Mouse (Mus musculus) adrenal gland, adult 18-20 months (tissue): Measurements from ENCODE around the gene Slc46a2. TPM values are rescaled to one million over a fixed set of nuclear protein-coding genes. Genes with fewer than 3 reads are reported as not detected.

Experiments
- DNase-seq, 2 experiments: peaks; one replicate each; pipeline ENCODE4 v3.0.0; 2021 to 2022; ENCODE audit warnings: low spot score in 2 of 2
- long read RNA-seq, 2 experiments: library from polyadenylated mRNA; stranded (forward); transcript quantifications; one replicate each; pipeline ENCODE4 v2.0.0; 2021
- total RNA-seq, 2 experiments: library from RNA; stranded (reverse); gene quantifications; 1 replicate in 1 of 2; 2 replicates in 1 of 2; pipeline ENCODE4 v1.2.3; 2021

Slc46a2 gene
- total RNA-seq = not detected
- long read RNA-seq, experiment 1 = 0 reads
- long read RNA-seq, experiment 2 = 0 reads

DNA sequence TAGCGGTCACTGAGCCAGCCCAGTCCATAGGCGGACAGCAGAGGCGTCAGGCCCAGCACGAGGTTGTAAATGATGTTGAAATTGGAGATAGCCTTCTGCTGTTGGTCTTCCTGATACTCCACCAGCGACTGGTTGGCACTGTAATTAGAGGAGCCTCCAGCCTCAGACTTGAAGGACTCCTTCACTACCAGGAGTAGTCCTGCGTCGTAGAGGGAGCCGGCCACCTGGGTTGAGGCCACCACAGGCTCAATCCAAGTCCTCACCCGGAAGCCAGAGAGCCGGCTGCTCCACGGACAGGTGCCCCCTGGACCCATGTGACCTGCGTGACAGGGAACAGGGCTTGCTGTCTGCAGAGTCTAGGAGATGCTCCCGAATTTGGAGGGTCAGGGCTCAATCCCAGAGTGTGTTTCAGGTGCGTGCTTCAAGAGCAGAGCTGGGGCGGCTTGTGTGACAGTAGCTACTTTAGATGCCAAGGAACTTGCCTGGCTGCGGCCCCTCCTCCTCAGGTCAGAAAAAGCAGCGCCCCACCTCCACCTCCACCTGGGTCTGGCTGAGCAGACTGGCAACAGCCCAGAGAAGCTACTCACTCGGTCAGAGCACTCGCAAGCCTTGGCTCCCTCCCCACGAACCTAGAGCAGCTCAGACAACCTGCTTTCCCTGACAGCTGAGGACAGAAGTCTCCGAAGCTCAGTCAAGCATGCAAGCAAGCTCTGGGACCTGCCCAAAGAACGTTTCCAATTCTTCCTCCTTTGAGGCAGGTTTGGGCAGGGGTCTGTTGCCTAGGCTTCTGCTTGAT, at the start of gene Slc46a2:
Gene Slc46a2 (minus strand): TSS at position 449 of the 796 bp plus-strand sequence.
- DNase-seq = no peak

DNA sequence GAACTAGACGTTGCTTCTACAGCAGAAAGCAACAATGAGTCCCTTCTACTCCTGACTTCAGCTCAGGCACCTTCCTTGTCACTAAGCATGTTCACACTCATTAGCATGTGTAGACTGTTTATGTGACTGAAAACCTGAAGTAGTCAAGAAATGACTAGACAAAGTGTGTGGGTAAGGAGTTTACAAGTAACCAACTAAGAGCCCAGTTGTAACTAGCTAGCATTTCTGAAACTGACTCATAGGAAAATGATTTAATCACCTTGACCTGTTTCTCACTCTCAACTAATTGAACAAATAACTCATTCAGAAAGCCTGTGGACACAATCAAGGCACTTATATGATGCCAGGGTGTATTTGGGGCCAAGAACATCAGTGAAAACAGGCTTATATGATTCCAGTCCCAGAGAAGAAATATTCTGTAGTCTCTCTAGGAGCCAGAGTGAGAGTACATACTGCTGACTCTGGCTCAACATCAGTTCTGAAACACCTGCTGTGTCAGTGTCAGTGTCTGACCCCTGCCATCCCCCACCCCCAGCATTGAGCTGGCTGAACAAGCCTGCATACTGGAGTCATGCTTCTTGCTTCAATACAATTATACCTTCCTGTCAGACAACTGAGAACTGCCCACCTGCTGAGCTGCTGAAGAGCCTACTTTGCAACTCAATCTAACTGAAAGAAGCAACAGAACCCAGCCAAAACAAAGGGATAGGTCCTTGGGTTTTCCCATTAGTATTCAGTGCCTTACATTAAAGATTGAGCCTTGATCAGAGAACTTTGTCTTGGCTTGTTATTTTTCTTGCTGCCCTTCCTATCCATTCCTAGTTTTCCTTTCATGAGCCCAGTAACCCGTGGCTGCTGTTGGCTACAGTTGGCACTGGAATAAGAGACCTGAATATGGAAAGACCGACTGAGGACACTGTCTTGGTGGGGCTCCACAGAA, 48.8 kb upstream of the Slc46a2 start, which contains the start of gene Mup6:
Gene Mup6 (plus strand): TSS at position 890 of the 940 bp plus-strand sequence.
- no peak for DNase-seq

DNA sequence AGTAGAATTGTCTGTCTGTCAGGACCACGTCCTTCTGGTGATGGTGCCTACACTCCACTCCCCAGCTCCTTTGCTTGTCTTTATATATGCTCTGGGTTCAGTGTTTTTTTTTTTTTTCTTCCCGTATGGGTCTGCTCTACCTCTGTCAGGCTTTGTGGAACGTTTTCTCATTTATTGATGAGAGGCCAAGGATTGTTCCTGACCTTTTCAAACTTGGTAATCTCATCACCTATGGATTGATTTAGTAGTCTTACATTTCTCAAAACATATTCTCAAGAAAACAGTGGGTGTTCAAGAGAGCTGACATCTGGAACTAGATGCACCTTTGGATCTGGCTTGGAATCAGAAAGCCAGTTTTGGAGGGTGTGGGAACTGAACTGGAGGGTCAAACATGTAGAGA, 45.8 kb upstream of the Slc46a2 start, which contains the start of gene Mup4:
Gene Mup4 (minus strand): TSS at position 101 of the 400 bp plus-strand sequence.
- DNase-seq = no peak

DNA sequence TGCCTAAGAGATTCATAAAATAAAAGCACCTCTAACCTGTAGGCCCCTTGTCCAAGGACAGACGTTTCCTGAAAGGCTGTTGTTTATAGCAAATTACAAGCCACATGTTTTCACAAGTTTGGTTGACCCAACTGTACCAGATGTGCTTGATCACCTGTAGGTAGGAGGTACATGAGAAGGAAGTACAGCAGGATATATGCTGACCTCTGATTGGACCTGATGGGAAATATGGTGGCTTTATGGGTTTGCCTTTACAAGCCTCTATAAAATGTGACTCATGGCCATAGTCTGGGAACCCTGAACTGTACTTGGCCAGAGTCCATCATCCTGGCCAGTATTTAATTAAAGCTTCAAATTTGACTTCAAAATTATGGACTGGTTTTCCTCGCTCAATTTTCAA, 22.7 kb upstream of the Slc46a2 start:
- DNase-seq = no peak

DNA sequence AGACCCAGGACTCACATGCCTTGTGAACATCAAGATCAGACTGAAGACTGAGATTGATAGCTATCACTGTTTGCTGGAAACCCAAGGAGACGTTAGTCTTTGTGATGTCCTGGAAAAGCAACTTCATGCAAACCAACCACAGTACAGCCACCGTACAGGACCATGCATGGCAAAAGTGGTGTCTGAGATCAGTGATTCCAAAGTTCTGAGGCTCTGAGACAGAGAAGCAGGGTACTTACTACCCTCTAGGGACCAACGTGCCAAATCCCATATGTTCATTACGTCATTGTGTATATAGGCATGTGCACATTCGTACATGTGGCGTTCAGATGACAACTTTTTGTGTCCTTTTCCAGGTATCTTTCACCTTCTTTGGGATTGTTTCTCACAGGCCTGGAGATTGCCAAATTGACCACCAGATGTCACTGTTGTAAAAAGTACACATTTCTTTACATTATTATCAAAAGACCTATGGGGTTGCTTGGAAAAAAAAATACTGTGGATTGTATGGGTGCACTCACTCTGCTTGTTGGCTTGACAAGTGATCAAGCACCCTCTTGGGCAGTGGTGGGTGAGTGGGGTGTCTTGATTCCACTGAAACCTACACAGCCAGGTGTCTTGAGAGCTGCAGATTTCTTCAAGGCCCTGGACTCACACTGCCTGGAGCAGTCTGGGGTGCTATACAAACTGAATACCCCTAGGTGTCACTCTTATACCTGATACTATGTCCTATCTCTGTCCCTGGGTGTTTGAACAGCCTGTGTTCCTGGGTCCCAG, 17.8 kb upstream of the Slc46a2 start:
- no peak for DNase-seq

DNA sequence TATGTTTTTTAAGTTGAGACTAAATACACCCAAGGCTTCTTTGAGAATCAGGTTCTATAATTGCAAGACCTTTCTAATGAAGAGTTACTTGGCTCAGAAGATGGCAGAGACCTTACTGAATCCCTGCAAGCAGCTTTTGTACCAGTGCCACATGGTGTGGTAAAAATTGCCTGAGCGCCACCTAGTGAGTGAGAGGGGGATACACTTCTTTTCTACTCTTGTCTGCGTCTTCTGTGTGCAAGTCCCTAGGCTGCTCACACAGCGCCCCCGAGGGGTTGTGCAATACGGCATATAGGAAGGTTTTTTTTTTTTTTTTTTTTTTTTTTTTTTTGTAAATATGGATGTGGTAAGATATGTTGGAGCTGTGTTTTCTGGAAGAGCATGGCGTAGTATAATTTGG, 13.5 kb upstream of the Slc46a2 start:
- peak; percentile 36 to 38 for DNase-seq

DNA sequence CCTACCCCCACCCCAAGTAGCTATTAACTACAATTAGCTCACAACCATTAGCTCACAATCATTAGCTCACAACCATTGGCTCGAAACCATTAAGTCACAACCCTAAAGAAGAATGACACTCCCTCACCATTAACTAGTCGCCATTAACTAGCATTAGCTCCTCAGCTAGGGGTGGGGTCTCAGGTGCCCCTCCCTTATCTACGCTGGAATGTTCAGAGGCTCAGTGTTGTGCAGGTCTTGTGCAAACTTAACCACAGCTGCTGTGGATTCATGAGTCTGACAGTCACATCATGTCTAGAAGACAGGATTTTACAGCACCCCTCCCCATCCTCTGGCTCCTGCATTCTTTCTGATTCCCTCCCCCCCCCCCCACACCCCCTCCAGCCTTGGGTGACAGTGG, 12.8 kb upstream of the Slc46a2 start:
- DNase-seq = no peak

DNA sequence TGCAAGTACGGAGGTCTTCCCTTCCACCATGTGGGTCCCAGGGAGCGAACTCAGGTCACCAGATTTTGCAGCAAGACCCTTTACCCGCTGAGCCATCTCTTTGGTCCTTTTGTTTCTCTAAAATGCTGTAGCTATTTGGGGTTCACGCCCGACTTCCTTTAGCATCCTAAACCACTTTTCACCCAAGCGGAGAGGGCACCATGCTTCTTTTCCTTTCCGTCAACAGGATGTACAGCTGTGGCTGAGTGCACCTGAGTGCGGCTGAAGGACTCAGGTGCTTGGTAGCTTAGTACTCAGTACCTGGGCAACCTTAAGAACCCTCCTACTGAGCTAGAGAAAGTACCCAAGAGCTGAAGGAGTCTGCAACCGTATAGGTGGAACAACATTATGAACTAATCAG, 10.2 kb upstream of the Slc46a2 start:
- no peak for DNase-seq

DNA sequence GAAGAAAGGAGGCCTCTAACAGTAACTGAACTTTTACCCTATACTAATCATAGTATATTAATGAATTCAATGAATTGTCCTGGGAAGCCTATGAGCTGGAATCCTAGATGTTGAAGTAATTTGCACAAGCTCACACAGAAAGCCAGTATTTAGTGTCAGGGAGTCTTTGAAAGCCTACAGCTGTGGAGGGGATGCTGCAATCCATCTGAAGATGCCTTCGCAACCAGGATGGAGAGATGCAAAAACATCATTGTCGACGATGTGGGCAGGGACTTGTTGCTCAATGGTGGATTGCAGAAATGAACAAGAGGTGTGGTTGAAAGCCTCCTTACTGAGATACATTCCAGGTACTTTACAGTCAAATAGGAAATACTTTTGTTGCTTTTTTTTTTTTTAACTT, 3.1 kb upstream of the Slc46a2 start:
- no peak for DNase-seq

DNA sequence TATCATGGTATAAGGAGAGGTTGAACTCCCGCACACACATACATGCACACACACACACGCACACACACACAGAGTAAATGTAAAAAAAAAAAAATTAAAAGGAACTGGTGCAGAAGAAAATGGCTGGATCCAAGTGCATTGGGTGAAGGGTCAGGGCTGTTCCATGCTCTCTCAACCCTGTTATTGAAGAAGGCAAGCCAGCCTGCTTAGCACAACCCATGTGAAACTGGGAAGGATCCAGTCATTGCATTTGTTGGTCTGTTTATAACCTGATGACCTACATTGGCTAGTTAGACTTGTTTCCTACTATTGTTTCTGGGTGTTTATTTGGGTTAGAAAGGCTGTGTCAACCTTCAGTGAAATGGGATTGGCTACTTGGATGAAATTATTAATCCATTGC, 6.1 kb downstream of the Slc46a2 start:
- DNase-seq = no peak

DNA sequence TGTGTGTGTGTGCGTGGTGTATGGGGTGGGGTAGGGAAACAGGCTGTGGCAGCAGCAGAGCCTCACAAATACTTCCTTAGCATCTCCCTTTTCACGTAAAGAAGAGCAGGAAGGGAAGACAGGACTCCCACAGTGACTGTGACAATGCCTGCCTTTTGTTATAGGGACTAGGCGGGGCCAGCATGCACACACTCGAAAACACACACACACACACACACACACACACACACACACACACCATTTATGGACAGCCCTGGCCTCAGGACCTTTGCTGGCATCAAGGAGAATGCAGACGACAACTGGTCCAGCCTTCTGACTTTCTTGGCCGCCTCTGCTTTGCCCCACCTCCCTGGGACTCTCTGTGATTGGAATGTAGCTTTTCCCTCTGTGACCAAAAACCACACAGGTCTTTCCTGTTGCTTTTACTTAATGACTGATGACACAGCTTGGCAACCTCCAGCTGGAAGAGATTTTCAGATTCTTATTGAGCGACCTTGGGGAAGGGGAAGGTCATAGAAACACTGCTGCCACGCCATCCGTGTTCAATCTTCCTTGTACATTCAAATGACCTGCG, 7.1 kb downstream of the Slc46a2 start:
- no peak for DNase-seq

DNA sequence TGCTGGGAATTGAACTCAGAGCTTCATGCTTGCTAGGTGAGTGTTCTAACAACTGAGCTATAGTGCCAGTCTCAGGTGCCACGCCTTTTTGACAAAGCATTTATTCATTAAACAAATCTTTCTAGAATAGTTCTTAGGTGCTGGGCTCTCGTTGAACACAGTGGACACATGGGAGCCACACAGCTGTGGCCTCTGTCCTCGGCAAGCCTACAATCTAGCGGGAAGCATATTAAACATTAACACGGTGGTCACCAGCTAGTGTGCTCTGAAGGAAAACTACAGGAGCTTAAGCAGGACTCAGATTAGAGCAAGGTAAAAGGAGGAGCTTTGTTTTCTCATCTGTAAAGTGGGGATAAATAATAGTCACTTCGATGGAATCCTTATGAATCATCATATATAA, 7.8 kb downstream of the Slc46a2 start:
- no peak for DNase-seq

DNA sequence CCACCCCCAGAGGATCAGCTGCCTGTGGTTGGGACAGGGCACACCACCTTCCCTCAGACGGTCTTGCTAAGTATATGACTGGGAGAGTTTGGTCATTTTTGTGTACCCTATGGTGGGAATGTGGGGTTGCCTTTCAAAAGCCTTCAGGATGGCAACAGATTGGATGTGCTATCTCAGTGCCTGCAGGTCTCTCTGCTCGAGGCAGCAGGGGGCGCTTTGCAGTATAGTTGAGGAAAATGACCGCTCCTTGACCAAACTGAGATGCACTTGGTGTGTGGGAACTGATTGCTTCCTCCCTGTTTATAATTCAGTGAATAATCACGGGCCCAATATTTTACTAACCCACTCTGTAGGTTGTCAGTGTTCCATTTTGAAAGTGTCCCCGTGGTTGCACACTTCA, 12.3 kb downstream of the Slc46a2 start:
- no peak for DNase-seq

DNA sequence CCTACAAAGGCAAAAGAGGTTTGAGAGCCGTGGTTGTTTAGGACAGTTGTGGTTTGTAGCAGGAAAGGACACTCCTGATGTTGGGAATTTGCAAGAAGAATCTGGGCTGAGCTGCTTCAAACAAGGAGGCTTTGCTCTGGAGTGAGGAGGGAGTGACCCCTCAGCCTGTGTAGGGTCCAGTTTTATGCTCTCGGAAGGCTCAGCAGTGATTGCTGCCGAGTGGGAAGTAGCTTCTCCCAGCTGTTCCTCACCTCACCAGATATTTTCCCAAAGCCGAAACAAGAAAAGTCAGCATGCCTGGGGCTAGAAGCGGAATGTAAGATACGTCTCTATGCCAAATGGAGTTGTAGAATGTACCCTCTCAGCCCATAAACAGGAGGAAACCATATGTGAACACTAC, 13.0 kb downstream of the Slc46a2 start:
- no peak for DNase-seq

DNA sequence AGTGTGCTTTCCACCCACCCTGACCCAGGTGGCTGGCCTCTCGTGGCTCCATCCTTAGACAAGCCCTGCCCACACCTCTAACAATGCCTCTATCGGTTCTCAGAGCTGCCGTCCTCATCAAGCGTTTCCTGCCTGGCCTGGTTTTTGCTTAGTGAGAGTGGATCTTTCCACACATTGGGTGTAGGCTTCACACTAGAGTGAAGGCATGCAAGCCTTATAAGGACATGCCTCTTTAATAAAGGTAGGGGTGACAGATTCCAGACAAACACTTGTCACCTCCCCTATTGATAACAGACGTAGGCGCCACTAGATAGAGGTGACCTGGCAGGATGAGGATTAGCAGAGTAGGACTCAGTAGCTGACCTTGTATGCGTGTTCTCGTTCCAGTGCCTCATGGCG, 16.3 kb downstream of the Slc46a2 start:
- DNase-seq = no peak

DNA sequence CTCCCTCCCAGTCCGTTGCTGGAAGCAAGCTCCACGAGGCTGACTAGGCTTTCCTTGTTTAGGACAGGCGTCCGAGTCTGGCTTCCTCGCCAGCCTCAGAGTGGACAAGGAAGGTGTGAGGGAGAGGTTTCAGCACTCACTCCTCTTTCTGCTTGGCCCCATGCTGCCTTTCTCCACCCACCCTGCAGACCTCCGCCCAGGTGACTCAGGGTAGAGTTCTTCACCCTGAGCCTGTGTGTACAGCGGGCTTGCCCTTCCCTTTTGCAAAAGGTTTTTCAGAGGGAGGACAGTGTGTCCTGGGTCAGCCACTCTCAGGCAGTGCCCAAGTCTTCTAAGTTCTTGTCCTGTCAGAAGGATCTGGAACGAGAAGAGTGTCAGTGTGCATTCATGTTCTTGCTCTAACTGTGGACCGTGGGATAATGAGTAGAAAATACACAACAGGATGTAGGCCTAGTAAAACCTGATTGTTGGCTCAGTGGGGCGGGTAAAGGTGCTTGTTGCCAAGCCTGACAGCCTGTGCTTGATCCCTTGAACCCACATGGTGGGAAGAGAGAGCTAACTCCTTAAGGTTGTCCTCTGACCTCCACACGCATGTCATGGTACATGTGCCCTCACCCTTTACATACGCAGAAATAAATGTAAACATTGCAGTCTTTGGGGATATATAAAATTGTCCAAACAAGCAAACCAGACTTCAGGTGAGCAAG, 16.9 kb downstream of the Slc46a2 start:
- no peak for DNase-seq

DNA sequence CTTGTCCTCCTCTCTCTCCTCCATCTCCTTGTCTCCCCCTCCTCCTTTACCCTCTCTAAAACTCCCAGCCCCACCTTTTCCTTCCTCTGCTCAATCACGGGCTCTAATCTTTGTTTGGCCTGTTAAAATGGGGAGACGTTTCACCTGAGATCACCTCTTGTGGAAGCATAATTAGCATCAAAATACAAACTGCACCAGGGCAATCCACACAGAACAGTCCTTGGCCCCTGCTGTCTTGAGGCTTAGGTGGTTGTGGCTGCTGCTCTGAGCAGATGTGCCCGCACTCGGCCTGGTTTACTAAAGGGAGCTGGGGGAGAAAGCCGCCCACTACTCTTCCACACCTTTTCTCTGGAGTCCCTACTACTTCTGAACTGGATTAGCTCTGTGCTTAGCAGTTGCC, 18.9 kb downstream of the Slc46a2 start:
- no peak for DNase-seq

DNA sequence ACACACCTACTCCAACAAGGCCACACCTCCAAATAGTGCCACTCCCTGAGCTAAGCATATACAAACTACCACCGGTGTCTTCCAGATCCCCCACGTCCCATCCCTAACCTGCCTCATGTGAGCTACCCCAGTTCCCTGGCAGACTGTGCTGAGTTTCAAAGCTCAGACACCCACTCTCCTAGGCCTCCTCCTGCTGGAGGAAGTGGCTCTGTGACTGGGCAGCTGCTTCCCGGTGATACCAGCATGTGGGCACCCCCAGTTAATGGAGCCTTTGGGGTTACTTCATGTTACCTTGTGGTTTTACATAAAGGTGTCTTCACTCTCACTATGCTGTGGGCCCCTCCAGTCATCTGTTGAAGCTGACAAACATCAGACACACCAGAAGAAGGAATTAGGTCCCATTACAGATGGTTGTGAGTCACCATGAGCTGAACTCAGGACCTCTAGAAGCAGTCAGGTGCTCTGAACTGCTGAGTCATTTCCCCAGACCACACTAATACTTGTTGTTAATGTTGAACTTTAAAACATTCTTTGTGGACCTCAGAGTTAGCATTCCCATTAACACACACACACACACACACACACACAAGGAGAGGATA, 19.8 kb downstream of the Slc46a2 start:
- no peak for DNase-seq

DNA sequence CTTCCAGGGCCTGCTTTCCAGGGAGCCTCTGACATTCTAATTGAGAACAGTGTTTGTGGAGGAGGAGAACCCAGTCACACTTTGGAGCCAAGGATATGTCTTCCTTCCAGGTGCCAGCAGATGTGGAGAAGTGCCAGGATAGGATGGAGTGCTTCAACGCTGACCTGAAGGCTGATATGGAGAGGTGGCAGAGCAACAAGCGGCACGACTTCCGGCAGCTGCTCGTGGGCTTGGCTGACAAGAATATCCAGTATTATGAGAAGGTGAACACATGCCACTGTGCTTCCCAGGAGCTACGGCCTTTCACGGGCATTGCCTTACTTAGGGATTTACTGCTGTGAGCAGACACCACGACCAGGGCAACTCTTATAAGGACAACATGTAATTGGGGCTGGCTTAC, 20.4 kb downstream of the Slc46a2 start:
- no peak for DNase-seq

DNA sequence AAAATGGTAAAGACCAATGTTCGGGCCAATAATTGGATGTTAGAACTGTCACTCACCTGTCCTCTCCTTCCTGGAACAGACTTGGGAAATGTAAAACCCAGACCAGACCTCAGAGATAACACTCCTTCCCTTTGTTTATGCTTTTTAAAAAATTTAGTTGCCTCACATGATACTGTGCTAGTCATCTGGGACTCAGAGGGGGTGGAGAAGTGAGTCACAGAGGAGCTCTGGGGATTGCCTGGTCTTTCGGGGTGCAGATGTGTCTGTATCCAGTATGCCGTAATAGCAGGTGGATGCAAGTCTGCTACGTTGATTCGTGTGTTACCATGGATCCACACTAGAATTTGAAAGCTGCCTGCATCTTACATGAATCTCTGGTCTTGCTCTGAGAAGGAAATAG, 22.1 kb downstream of the Slc46a2 start:
- DNase-seq = no peak
